In genomic region chr13:103969912-103970311, GRCm38 (mm10) we compare ENCODE assay signal across 18 mouse cellular contexts. TPM values are rescaled to one million over a fixed set of nuclear protein-coding genes. Genes with fewer than 3 reads are reported as not detected.
A peak's percentile ranks its signal among the peaks of the same experiment; 100 is the strongest.
DNase-seq lines count a peak whose midpoint lies in the region; ATAC-seq and TF ChIP-seq lines count a peak whose summit lies in the region.
"Had no signal": no experiment of that assay in that cellular context is flagged by ENCODE, and none has a peak within 500 bp of the region (broad histone marks: within the 10 kb centered on the region; RNA-seq: fewer than 3 reads in every experiment).

No protein-coding gene starts in this region.

- H3K9ac ChIP-seq in midbrain, embryonic 13.5 days (replicated peaks), result no peak overlapping the region
- H3K9ac ChIP-seq in midbrain, postnatal 0 days (replicated peaks; ENCODE audit: low read length, poor library complexity, severe bottlenecking), result no peak overlapping the region
- H3K9ac ChIP-seq: liver, embryonic 14.5 days had no signal

- peak overlapping the region; percentile 39 for H3K4me3 ChIP-seq in gastrocnemius, adult 2 months
- no peak overlapping the region for H3K4me3 ChIP-seq in midbrain, embryonic 13.5 days (replicated peaks)
- H3K4me3 ChIP-seq in midbrain, postnatal 0 days (ENCODE audit: low read depth, low read length), result no peak overlapping the region
- H3K4me3 ChIP-seq in embryonic fibroblast, embryonic 13.5 days (ENCODE audit: insufficient read depth, low read length), result no peak overlapping the region
- no peak overlapping the region for H3K4me3 ChIP-seq in myocyte
- H3K4me3 ChIP-seq: left cerebral cortex, adult 2 months had no signal

- peaks cover 9% of the 10 kb centered on the region for H3K4me1 ChIP-seq in midbrain, embryonic 13.5 days (replicated peaks)
- no peaks in the 10 kb centered on the region for H3K4me1 ChIP-seq in midbrain, postnatal 0 days (ENCODE audit: insufficient read depth, low read length)
- H3K4me1 ChIP-seq in embryonic fibroblast, embryonic 13.5 days (ENCODE audit: control insufficient read depth, insufficient read depth, low read length), result 0 out of 2 replicates have a peak, but pooled peaks cover 7% of the 10 kb centered on the region

- DNase-seq in gastrocnemius, adult 2 months, result peak; percentile 57
- DNase-seq in gastrocnemius, adult 8-10 months (ENCODE audit: low spot score in 2 of 2), result no peak
- no peak for DNase-seq in midbrain, postnatal 0 days (ENCODE audit: low spot score)
- DNase-seq in urinary bladder, adult 18-20 months (ENCODE audit: low spot score in 2 of 2), result no peak
- no peak for DNase-seq in urinary bladder, adult 2 months (ENCODE audit: low spot score)
- DNase-seq: B cell, adult 2 months; cerebellum, adult 18-20 months; heart, postnatal 14 days; kidney, postnatal 25 days; lung, postnatal 36 days; thymus, postnatal 4 days had no signal

- TF ChIP-seq POLR2A in embryonic fibroblast, embryonic 13.5 days (IDR thresholded peaks at IDR 0.05; ENCODE audit: low read depth, low read length), result 0 out of 2 replicates have a peak, but pooled peaks have one; percentile 26
- no peak for TF ChIP-seq POLR2A in myocyte (IDR thresholded peaks at IDR 0.05; ENCODE audit: insufficient read length, low read depth)

- no peak overlapping the region; the same call in 1 of the 2 replicates for H3K4me2 ChIP-seq in midbrain, embryonic 13.5 days (replicated peaks)
- no peak overlapping the region for H3K4me2 ChIP-seq in midbrain, postnatal 0 days (ENCODE audit: low read depth, low read length, poor library complexity, severe bottlenecking)
- peak overlapping the region; percentile 66 for H3K4me2 ChIP-seq in myocyte (ENCODE audit: low read depth)

- peak overlapping the region; percentile 43; the same call in 1 of the 2 replicates for H3K27ac ChIP-seq in gastrocnemius, adult 2 months
- no peak overlapping the region for H3K27ac ChIP-seq in midbrain, embryonic 13.5 days
- H3K27ac ChIP-seq in midbrain, postnatal 0 days (ENCODE audit: low read depth, low read length), result no peak overlapping the region
- peak overlapping the region; percentile 4; the same call in 1 of the 2 replicates for H3K27ac ChIP-seq in embryonic fibroblast, embryonic 13.5 days (ENCODE audit: insufficient read depth, low read length)
- H3K27ac ChIP-seq: left cerebral cortex, adult 2 months; liver, embryonic 14.5 days had no signal

- ATAC-seq in midbrain, embryonic 13.5 days, result 0 out of 2 replicates have a peak, but pooled peaks have one; percentile 30
- ATAC-seq in midbrain, postnatal 0 days (ENCODE audit: low FRiP score), result no peak
- ATAC-seq: activated CD4-positive, CD25-positive, alpha-beta regulatory T cell, adult 4 months had no signal

- no peaks in the 10 kb centered on the region for H3K9me3 ChIP-seq in midbrain, embryonic 13.5 days
- H3K9me3 ChIP-seq in midbrain, postnatal 0 days (ENCODE audit: low read length), result no peaks in the 10 kb centered on the region
- H3K9me3 ChIP-seq: G1E had no signal

- no peak for TF ChIP-seq CTCF in gastrocnemius, adult 2 months (IDR thresholded peaks at IDR 0.05)
- no peak for TF ChIP-seq CTCF in midbrain, postnatal 0 days (IDR thresholded peaks at IDR 0.05)
- TF ChIP-seq CTCF in embryonic fibroblast, embryonic 13.5 days (IDR thresholded peaks at IDR 0.05; ENCODE audit: borderline replicate concordance, insufficient read depth, low read length), result no peak

- 54% methylated on average over 6 of the region's 6 CpGs for WGBS in midbrain, embryonic 13.5 days
- 44% methylated on average over 6 of the region's 6 CpGs for WGBS in midbrain, postnatal 0 days

- no peak overlapping the region for H3ac ChIP-seq in myocyte (ENCODE audit: control insufficient read depth, insufficient read length)

- intact Hi-C loops in gastrocnemius, adult 2 months (cut with DNase I), result loop anchor here (2.0 kb wide), 1 partner anchor 49 kb away; the partner anchor contains the start of gene Erbin

- H3K79me2 ChIP-seq in myocyte (ENCODE audit: control insufficient read depth, insufficient read depth), result no peaks in the 10 kb centered on the region

- H3K36me3 ChIP-seq in midbrain, embryonic 13.5 days, result no peaks in the 10 kb centered on the region
- H3K36me3 ChIP-seq in midbrain, postnatal 0 days (ENCODE audit: insufficient read depth, low read length), result no peaks in the 10 kb centered on the region
- no peaks in the 10 kb centered on the region for H3K36me3 ChIP-seq in myocyte (ENCODE audit: control insufficient read depth, insufficient read depth)
- H3K36me3 ChIP-seq: G1E had no signal

- no peaks in the 10 kb centered on the region for H3K27me3 ChIP-seq in midbrain, embryonic 13.5 days
- no peaks in the 10 kb centered on the region for H3K27me3 ChIP-seq in midbrain, postnatal 0 days (ENCODE audit: insufficient read depth, low read length)
- no peaks in the 10 kb centered on the region for H3K27me3 ChIP-seq in myocyte (ENCODE audit: control insufficient read depth, insufficient read depth, insufficient read length)

TF ChIP-seq in myocyte, 11 proteins besides CTCF, POLR2A, EP300 and RAD21:
- TF ChIP-seq TCF3 (IDR thresholded peaks at IDR 0.05; ENCODE audit: insufficient read length, low read depth), result no peak
- no peak for TF ChIP-seq MYOD1 (IDR thresholded peaks at IDR 0.05; ENCODE audit: control insufficient read depth in 1 of 3, insufficient read length in 2 of 3, low read depth in 2 of 3)
- no peak for TF ChIP-seq MAX (IDR thresholded peaks at IDR 0.05; ENCODE audit: low read depth)
- no peak for TF ChIP-seq REST (IDR thresholded peaks at IDR 0.05; ENCODE audit: insufficient read depth, insufficient read length)
- no peak for TF ChIP-seq POLR2AphosphoS2 (IDR thresholded peaks at IDR 0.05; ENCODE audit: insufficient read length, low read depth)
- no peak for TF ChIP-seq CEBPB (IDR thresholded peaks at IDR 0.05; ENCODE audit: insufficient read depth, poor library complexity, severe bottlenecking)

RNA-seq across cellular contexts. Expression of gene Erbin, which starts 49.6 kb away (rescaled TPM):
- total RNA-seq in gastrocnemius, adult 2 months (2021), result 10 to 100 TPM; 40.6 to 45.3 TPM
- 10 to 100 TPM; 45.5 to 53.4 (median 50.3) TPM for total RNA-seq in gastrocnemius, adult 8-10 months (2022)
- 12.0 and 12.2 TPM in 2 replicates for polyA plus RNA-seq in midbrain, embryonic 13.5 days (2015; fragmentation: Nextera tagmentation; extraction: Ambion mirVana)
- total RNA-seq in midbrain, postnatal 0 days (2014; rRNA removed), result 36.2 and 42.9 TPM in 2 replicates
- 5.4 and 6.8 TPM in 2 replicates for polyA plus RNA-seq in midbrain, postnatal 0 days (2015; fragmentation: Nextera tagmentation; extraction: Ambion mirVana)
- 105 and 138 TPM in 2 replicates for polyA plus RNA-seq in embryonic fibroblast, embryonic 13.5 days (2011; ENCODE audit: insufficient read length, low read depth, missing spikeins)
- polyA plus RNA-seq in myocyte (2012; fragmentation: generic; extraction: Trizol), result 8.4 TPM
- polyA plus RNA-seq in urinary bladder, adult 2 months (2012; rRNA removed), result 30.7 and 38.8 TPM in 2 replicates

Comparison
In these comparisons a context has a peak if more than half of its experiments do, and no peak if none do; other contexts are left out.
1. H3K27ac ChIP-seq: peak in gastrocnemius, adult 2 months (single experiment) and embryonic fibroblast, embryonic 13.5 days (single experiment); none in midbrain, embryonic 13.5 days (single experiment) and midbrain, postnatal 0 days (single experiment).